Mouse (Mus musculus) C3H10T1/2 (cell line): ENCODE measurements around the gene Lcorl. TPM values are rescaled to one million over a fixed set of nuclear protein-coding genes. Genes with fewer than 3 reads are reported as not detected.

ENCODE experiments used
- polyA plus RNA-seq, 2 experiments: library from polyadenylated mRNA; unstranded; fragments of >200 nt; fragmentation: generic; extraction: Trizol; gene quantifications; one replicate each; pipeline ENCODE4 v1.2.1; 2012; ENCODE audit warnings: missing spikeins in 2 of 2

Lcorl gene
- polyA plus RNA-seq: under 1 TPM; 0.19 to 0.85 TPM

GRCm38 (mm10) chr5:45857254-45858011 is at the start of gene Lcorl:
Gene Lcorl, minus strand, starts transcription at chr5:45857615.

GRCm38 (mm10) chr5:45669598-45670279 is 187.7 kb downstream of the Lcorl start, which contains the start of gene Ncapg:
Gene Ncapg, plus strand, starts transcription at chr5:45669919.

Other genes starting within 250 kb of the Lcorl start
- under 1 TPM; under 0.01 to 0.05 TPM for gene Fam184b, start 218.0 kb downstream of the Lcorl start, polyA plus RNA-seq
- gene Ncapg, start 187.7 kb downstream of the Lcorl start, polyA plus RNA-seq: 1 to 10 TPM; 1.2 to 5.2 TPM